Mouse (Mus musculus) kidney, embryonic 14.5 days (tissue): ENCODE results near the gene Zpr1. TPM values are rescaled to one million over a fixed set of nuclear protein-coding genes. Genes with fewer than 3 reads are reported as not detected.

Experiments
- ATAC-seq: fragments of 200-750 bp; cut with Nextera tagmentation; 2 replicates; pipeline ENCODE4 v1.8.0; 2017; ENCODE audit warnings: moderate number of reproducible peaks, mild to moderate bottlenecking, moderate TSS enrichment, moderate library complexity; ENCODE audit not compliant: low FRiP score, low TSS enrichment
- H3K27ac ChIP-seq: fragments of 300-500 bp; sonication (generic); 2 replicates; pipeline ENCODE4 v1.5.1; 2014; ENCODE audit warnings: low read depth, mild to moderate bottlenecking, low read length, moderate library complexity, mixed read lengths
- H3K27me3 ChIP-seq: fragments of 300-500 bp; sonication (generic); 2 replicates; pipeline ENCODE4 v1.6.1; 2014; ENCODE audit warnings: mild to moderate bottlenecking, low read length; ENCODE audit not compliant: control insufficient read depth, insufficient read depth
- H3K36me3 ChIP-seq: fragments of 300-500 bp; sonication (generic); 2 replicates; pipeline ENCODE4 v1.6.1; 2014; ENCODE audit warnings: low read length, mixed read lengths; ENCODE audit not compliant: control insufficient read depth, insufficient read depth
- H3K4me1 ChIP-seq: fragments of 300-500 bp; sonication (generic); 2 replicates; pipeline ENCODE4 v1.6.1; 2014; ENCODE audit warnings: low read length, mixed read lengths; ENCODE audit not compliant: control insufficient read depth, insufficient read depth
- H3K4me2 ChIP-seq: fragments of 300-500 bp; sonication (generic); replicated peaks from 2 replicates; pipeline ENCODE4 v1.6.1; 2014; ENCODE audit warnings: low read depth, mild to moderate bottlenecking, low read length
- H3K4me3 ChIP-seq: fragments of 300-500 bp; sonication (generic); 2 replicates; pipeline ENCODE4 v1.5.1; 2014; ENCODE audit warnings: mild to moderate bottlenecking, low read length
- H3K9ac ChIP-seq: fragments of 300-500 bp; sonication (generic); 2 replicates; pipeline ENCODE4 v1.6.1; 2014; ENCODE audit warnings: low read depth, mild to moderate bottlenecking, low read length, moderate library complexity
- H3K9me3 ChIP-seq: fragments of 300-500 bp; sonication (generic); 2 replicates; pipeline ENCODE4 v1.6.1; 2016; ENCODE audit warnings: low read length; ENCODE audit not compliant: control insufficient read depth
- WGBS: fragments of 180-500 bp; shearing (Covaris S2); extraction: QIAGEN DNeasy Blood & Tissue Kit; methylation state at CpG from one replicate; pipeline ENCODE4 v1.1.7; 2014; 5-methylcytosine and 5-hydroxymethylcytosine counted together
- polyA plus RNA-seq: library from polyadenylated mRNA; unstranded; fragments of >200 nt; fragmentation: Nextera tagmentation; extraction: Ambion mirVana; gene quantifications from 2 replicates; pipeline ENCODE4 v1.2.1, GENCODE M21; 2014

Zpr1 gene
- polyA plus RNA-seq, 1 experiment from 2014 or later, result 64.2 TPM

DNA sequence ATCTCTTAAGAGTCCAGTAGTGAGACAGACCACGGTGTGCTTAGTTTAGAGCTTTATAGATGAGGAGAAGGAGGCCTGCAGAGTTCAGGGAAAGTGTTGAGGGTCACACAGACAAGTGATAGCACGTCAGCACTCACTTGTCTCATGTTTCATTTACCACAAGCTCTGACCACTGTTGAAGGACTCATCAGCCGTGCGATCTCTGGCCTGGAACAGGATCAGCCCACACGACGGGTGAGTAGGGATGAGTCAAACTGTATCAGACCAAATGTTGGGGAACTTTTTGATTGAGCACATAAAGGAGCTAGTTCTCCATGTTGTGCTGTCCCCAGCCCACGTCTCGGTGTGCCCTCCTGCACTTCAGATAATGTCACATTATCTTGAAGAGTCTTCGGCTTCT, 1.6 kb downstream of the Zpr1 start:
- Histone ChIP-seq H3K9me3 (no peaks in the 10 kb centered on the region), H3K36me3 (peaks cover 38% of the 10 kb centered on the region), H3K4me3 (no peak overlapping the region; the same call in 1 of the 2 replicates), H3K9ac (no peak overlapping the region), H3K27ac (no peak overlapping the region), H3K27me3 (peaks cover 9% of the 10 kb centered on the region; the same call in 1 of the 2 replicates), H3K4me1 (peaks cover 14% of the 10 kb centered on the region), H3K4me2 (no peak overlapping the region)
- no peak for ATAC-seq
- 67% methylated on average over 9 of the region's 9 CpGs for WGBS

DNA sequence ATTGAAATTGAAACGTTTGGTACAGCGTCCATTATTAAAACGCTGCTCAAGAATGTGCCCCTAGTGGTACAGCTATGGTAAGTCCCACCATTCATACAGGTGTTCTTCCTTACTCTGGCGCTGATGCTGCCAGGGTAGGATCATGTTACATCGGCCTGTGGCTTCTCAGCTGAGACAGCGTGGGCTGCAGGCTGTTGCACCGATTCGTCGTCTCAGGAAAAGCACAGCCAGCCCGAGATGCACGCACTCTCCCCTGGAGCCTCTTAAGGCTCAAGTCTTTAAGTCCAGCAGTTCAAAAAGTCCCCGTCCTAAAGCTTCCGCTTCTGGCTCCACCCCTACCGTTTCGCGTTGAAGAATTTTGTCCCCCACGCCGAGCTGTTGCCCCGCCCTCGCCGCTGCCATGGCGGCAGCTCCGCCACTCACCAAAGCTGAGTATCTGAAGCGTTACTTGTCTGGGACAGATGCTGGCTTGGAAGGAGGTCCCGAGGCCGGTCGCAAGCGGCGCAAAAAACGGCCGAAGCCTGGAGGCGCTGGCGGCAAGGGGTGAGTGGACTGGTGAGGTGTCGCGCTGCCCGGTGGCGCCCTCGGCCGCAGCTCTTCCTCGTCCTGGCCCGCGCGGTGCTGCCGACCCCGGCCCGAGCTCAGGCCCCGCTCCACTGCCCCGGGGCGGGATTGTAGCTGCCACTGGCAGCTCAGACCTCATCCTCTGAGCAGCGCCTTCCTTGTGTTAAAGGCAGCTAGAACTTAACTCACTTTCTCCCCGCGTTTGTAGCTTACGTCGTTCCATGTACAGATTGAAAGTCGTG, 10.0 kb downstream of the Zpr1 start, which contains the start of gene Bud13:
Bud13 (plus strand) TSS at position 378 of the 806 bp plus-strand sequence.
- under 1% methylated on average over 55 of the region's 55 CpGs for WGBS
- Histone ChIP-seq H3K4me2 (peak within 1 kb of the TSS; percentile 45), H3K4me1 (peaks cover 8% of the 10 kb centered on the region), H3K9me3 (no peaks in the 10 kb centered on the region), H3K36me3 (peaks cover 45% of the 10 kb centered on the region), H3K27me3 (no peaks in the 10 kb centered on the region), H3K4me3 (peak within 1 kb of the TSS; percentile 81), H3K27ac (peak within 1 kb of the TSS; percentile 84), H3K9ac (peak within 1 kb of the TSS; percentile 87)
- ATAC-seq, result peak; percentile 92

DNA sequence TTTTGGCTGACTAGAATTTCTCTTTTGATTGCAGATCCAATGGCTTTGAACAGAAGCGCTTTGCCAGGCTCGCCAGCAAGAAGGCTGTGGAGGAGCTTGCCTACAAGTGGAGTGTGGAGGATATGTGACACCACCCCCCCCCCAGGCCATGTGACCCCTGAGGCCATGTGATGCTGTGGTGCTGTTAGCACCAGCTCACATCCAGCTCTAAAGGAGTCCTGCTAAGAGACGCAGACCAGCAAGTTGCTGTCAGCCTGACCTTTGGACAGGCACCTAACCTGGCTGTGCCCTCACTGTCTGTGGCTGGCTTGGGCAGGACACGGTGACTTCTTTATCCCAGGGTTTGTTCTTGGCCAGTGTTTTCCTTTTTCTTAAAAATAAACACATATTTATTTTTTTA, 25.5 kb downstream of the Zpr1 start:
- 54% methylated on average over 4 of the region's 4 CpGs for WGBS
- Histone ChIP-seq H3K9me3 (no peaks in the 10 kb centered on the region), H3K27ac (no peak overlapping the region), H3K9ac (no peak overlapping the region), H3K4me1 (no peaks in the 10 kb centered on the region), H3K4me2 (no peak overlapping the region), H3K27me3 (no peaks in the 10 kb centered on the region), H3K4me3 (no peak overlapping the region), H3K36me3 (peaks cover 53% of the 10 kb centered on the region)
- no peak for ATAC-seq

DNA sequence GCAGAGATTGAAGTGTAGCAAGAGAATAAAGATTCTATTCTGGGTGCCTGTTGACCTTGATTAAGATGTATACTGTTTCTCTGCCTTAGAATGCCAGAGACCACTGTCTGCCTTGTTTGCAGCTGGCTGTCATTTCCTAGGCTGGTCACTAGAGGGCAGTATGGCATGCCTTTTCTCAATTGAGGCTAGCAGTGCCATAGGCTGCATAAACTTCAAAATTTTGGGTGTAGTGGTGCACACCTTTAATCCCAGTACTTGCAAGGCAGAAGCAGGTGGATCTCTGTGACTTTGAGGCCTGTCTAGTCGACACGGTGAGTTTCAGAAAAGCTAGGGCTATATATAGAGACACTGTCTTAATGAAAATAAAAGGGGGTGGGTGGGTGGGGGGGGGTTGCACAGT, 29.3 kb downstream of the Zpr1 start:
- H3K27ac ChIP-seq, result no peak overlapping the region
- H3K9me3 ChIP-seq, result no peaks in the 10 kb centered on the region
- no peaks in the 10 kb centered on the region for H3K27me3 ChIP-seq
- no peak for ATAC-seq
- H3K36me3 ChIP-seq, result peaks cover 25% of the 10 kb centered on the region
- H3K4me2 ChIP-seq, result no peak overlapping the region
- WGBS, result 8% methylated on average over 2 of the region's 2 CpGs
- H3K9ac ChIP-seq, result no peak overlapping the region
- no peak overlapping the region for H3K4me3 ChIP-seq
- H3K4me1 ChIP-seq, result no peaks in the 10 kb centered on the region

DNA sequence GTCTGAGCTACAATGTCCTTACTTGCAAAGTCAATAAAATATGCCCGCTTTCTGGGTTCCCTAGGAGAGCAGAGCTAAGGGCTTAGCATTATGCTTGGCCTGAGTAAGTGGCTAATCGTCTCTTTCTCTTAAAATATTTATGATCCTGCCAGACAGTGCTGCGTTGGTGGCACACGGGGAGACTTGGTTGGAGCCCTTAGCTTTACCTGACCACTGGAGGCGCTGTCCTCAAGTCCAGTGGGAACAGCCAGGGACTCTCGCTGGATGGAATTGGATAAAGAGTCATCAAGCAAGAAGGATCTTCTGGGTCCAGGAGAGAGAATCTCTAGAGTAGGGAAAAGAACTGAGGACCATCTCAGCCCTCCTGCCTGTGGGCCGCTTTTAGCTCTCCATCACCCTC, 36.3 kb downstream of the Zpr1 start:
- Histone ChIP-seq H3K36me3 (no peaks in the 10 kb centered on the region), H3K9ac (no peak overlapping the region), H3K4me3 (no peak overlapping the region), H3K27me3 (no peaks in the 10 kb centered on the region; the same call in 1 of the 2 replicates), H3K4me2 (no peak overlapping the region), H3K9me3 (no peaks in the 10 kb centered on the region), H3K4me1 (peaks cover 3% of the 10 kb centered on the region; the same call in 1 of the 2 replicates), H3K27ac (no peak overlapping the region)
- no peak for ATAC-seq
- 8% methylated on average over 7 of the region's 7 CpGs for WGBS

DNA sequence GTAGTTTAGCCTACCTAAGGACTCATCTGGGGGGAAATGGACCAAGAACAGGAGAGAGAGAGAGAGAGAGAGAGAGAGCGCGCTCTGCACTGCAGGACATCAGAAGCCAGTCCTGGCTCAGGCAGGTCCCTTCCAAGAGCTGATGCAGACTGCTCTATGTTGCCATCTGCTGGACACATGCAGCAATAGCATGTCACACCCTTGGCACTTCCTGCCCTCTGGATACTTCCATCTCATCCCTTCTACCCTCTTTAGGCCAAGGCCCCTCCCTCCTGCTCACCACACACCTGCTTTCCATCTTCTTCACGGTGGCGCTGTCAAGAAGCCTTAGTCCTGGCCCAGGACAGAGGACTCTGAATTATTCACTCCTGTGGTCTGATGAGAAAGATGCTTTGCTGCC, 41.6 kb downstream of the Zpr1 start:
- no peaks in the 10 kb centered on the region; the same call in 1 of the 2 replicates for H3K27me3 ChIP-seq
- no peak overlapping the region for H3K4me2 ChIP-seq
- no peak overlapping the region for H3K9ac ChIP-seq
- H3K9me3 ChIP-seq, result no peaks in the 10 kb centered on the region
- H3K4me1 ChIP-seq, result peaks cover 12% of the 10 kb centered on the region; the same call in 1 of the 2 replicates
- H3K36me3 ChIP-seq, result no peaks in the 10 kb centered on the region
- H3K27ac ChIP-seq, result no peak overlapping the region
- H3K4me3 ChIP-seq, result no peak overlapping the region
- WGBS, result 2% methylated on average over 4 of the region's 4 CpGs
- peak; percentile 44; the same call in 1 of the 2 replicates for ATAC-seq

DNA sequence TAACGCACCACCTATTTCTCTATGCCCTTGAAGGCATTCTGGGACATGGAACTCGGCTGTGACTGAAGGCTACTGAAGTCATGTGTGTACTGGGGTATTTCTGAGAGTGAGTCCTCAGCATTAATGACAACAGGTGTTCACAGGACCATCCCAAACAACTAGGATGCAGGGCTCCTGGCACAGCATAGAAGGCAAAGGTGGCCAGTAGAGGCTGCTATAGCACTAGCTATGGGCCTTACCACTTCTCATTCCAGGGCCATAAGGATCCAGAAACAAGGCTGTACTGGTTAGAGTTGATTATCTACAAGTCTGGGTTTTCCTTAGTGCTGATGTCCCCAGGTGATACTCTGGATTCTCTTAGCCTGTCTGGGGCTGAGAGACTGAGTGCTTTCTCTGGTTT, 42.1 kb downstream of the Zpr1 start:
- no peak overlapping the region for H3K9ac ChIP-seq
- H3K9me3 ChIP-seq, result no peaks in the 10 kb centered on the region
- ATAC-seq, result no peak; the same call in 1 of the 2 replicates
- peaks cover 12% of the 10 kb centered on the region; the same call in 1 of the 2 replicates for H3K4me1 ChIP-seq
- H3K27ac ChIP-seq, result no peak overlapping the region
- H3K4me3 ChIP-seq, result no peak overlapping the region
- H3K36me3 ChIP-seq, result no peaks in the 10 kb centered on the region
- H3K27me3 ChIP-seq, result no peaks in the 10 kb centered on the region; the same call in 1 of the 2 replicates
- H3K4me2 ChIP-seq, result no peak overlapping the region
- 41% methylated on average over 2 of the region's 2 CpGs for WGBS

DNA sequence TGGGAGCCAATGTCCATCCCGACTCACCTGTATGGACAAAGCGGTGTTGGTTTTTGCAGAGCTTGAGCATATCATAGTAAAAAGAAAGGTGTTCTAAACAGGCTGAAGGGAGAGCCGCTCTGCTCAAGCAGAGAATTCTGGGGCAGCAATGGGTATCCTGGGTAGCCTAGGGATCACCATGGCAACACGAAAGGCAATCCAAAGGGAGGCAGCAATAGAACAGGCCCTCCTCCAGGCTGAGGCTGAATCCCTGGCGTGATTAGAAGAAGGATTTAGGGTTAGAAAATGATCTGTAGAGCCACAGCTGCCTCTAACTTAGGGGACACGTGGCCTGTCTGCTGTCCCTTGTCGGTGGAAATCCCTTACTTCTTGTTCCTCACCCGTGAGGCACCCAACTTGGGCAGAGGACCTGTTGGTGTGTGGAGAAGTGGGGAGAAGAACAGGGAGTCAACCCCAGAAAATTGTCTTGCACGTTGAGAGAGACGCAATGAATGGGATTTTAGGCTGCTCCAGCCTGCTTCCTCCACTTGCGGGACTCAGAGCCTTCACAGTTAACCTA, 43.0 kb downstream of the Zpr1 start:
- Histone ChIP-seq H3K27me3 (no peaks in the 10 kb centered on the region; the same call in 1 of the 2 replicates), H3K36me3 (no peaks in the 10 kb centered on the region), H3K4me2 (no peak overlapping the region), H3K9me3 (no peaks in the 10 kb centered on the region), H3K27ac (no peak overlapping the region), H3K9ac (no peak overlapping the region), H3K4me1 (peaks cover 12% of the 10 kb centered on the region; the same call in 1 of the 2 replicates), H3K4me3 (no peak overlapping the region)
- WGBS, result 34% methylated on average over 11 of the region's 11 CpGs
- no peak for ATAC-seq

DNA sequence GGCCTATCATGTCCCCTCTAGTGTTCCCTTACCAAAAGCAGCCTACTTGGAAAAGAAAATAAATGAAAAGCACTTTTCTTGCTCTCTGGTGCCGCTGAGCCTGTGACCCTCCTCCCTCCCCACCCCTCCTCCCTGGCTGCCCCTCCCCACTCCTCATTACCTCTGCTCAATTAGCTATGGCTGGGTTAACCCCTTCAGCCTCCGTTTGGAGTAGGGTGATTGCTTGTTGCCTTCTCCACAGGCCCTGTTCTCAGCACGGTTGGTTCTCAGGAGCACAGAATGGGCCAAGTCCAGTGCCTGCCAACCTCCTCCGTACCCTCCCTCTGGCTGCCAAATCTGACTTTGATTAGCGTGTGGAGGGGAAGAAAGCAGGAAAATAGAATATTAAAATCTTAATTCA, 43.5 kb downstream of the Zpr1 start:
- Histone ChIP-seq H3K9ac (no peak overlapping the region), H3K9me3 (no peaks in the 10 kb centered on the region), H3K4me2 (no peak overlapping the region), H3K36me3 (no peaks in the 10 kb centered on the region), H3K27me3 (no peaks in the 10 kb centered on the region; the same call in 1 of the 2 replicates), H3K4me3 (no peak overlapping the region), H3K4me1 (peaks cover 12% of the 10 kb centered on the region; the same call in 1 of the 2 replicates), H3K27ac (no peak overlapping the region)
- no peak for ATAC-seq
- 25% methylated on average over 5 of the region's 5 CpGs for WGBS
